Mouse (Mus musculus) olfactory bulb, adult 2 months (tissue): ENCODE data around the gene 1810055G02Rik. TPM values are rescaled to one million over a fixed set of nuclear protein-coding genes. Genes with fewer than 3 reads are reported as not detected.
A peak's percentile ranks its signal among the peaks of the same experiment; 100 is the strongest.

Experiments used
- H3K27ac ChIP-seq: fragments of 200-500 bp; 2 replicates; pipeline ENCODE4 v1.5.1; 2012; ENCODE audit warnings: low read depth, low read length; ENCODE audit not compliant: insufficient read depth
- H3K4me1 ChIP-seq: fragments of 200-500 bp; 2 replicates; pipeline ENCODE4 v1.6.1; 2012; ENCODE audit warnings: low read length; ENCODE audit not compliant: control insufficient read depth, insufficient read depth
- H3K4me3 ChIP-seq: fragments of 200-500 bp; 2 replicates; pipeline ENCODE4 v1.5.1; 2012; ENCODE audit warnings: mild to moderate bottlenecking, low read depth, low read length, moderate library complexity; ENCODE audit not compliant: insufficient read depth
- CTCF ChIP-seq: fragments of 200-500 bp; IDR thresholded peaks from 2 replicates; pipeline ENCODE4 v1.5.1; 2012; ENCODE audit warnings: low read depth, mild to moderate bottlenecking, low read length, moderate library complexity; ENCODE audit not compliant: insufficient read depth
- POLR2A ChIP-seq: fragments of 200-500 bp; IDR thresholded peaks from 2 replicates; pipeline ENCODE4 v1.6.1; 2012; ENCODE audit warnings: mild to moderate bottlenecking, low read depth, low read length, moderate library complexity; ENCODE audit not compliant: insufficient read depth
- WGBS: fragments of 180-500 bp; shearing (Covaris S2); methylation state at CpG from one replicate; pipeline ENCODE4 v1.1.7; 2018; 5-methylcytosine and 5-hydroxymethylcytosine counted together
- polyA plus RNA-seq: library from polyadenylated mRNA; stranded (reverse); fragments of >200 nt; gene quantifications from 2 replicates; pipeline ENCODE4 v1.2.4, GENCODE M21; 2012; ENCODE audit warnings: low replicate concordance; ENCODE audit not compliant: missing spikeins, insufficient read depth, insufficient read length

1810055G02Rik gene
- polyA plus RNA-seq, 1 experiment = not detected

GRCm38 (mm10) chr19:3723904-3724303 is 15.8 kb downstream of the 1810055G02Rik start:
- TF ChIP-seq CTCF = no peak
- H3K4me3 ChIP-seq = no peak overlapping the region
- H3K4me1 ChIP-seq = peaks cover 9% of the 10 kb centered on the region
- whole genome bisulfite sequencing = 76% methylated on average over 4 of the region's 4 CpGs
- no peak overlapping the region for H3K27ac ChIP-seq

- no peak overlapping the region for H3K27ac ChIP-seq
- no peak overlapping the region for H3K4me3 ChIP-seq
- WGBS = 10% methylated on average over 1 of the region's 1 CpGs
- TF ChIP-seq POLR2A = no peak
- no peak for TF ChIP-seq CTCF
- H3K4me1 ChIP-seq = peaks cover 3% of the 10 kb centered on the region
Measured at GRCm38 (mm10) chr19:3724779-3725178, 16.7 kb downstream of the 1810055G02Rik start.

GRCm38 (mm10) chr19:3728901-3729300 is 20.8 kb downstream of the 1810055G02Rik start:
- WGBS = 71% methylated on average over 2 of the region's 2 CpGs
- Histone ChIP-seq H3K4me3 (no peak overlapping the region), H3K27ac (no peak overlapping the region), H3K4me1 (no peaks in the 10 kb centered on the region)
- no peak for TF ChIP-seq CTCF
- TF ChIP-seq POLR2A = no peak

- no peak overlapping the region for H3K4me3 ChIP-seq
- H3K27ac ChIP-seq = no peak overlapping the region
- TF ChIP-seq POLR2A (no peak), CTCF (no peak)
- H3K4me1 ChIP-seq = no peaks in the 10 kb centered on the region
- 86% methylated on average over 7 of the region's 7 CpGs for WGBS
Measured at GRCm38 (mm10) chr19:3730781-3731646, 22.9 kb downstream of the 1810055G02Rik start.

- Histone ChIP-seq H3K4me1 (peaks cover 4% of the 10 kb centered on the region), H3K4me3 (no peak overlapping the region), H3K27ac (no peak overlapping the region)
- WGBS = 82% methylated on average over 3 of the region's 3 CpGs
- TF ChIP-seq POLR2A (no peak), CTCF (no peak)
Measured at GRCm38 (mm10) chr19:3736001-3736400, 27.9 kb downstream of the 1810055G02Rik start.

GRCm38 (mm10) chr19:3739650-3740049 is 31.6 kb downstream of the 1810055G02Rik start:
- H3K4me1 ChIP-seq = peaks cover 4% of the 10 kb centered on the region
- TF ChIP-seq POLR2A = no peak
- TF ChIP-seq CTCF = no peak
- WGBS = 95% methylated on average over 7 of the region's 7 CpGs
- no peak overlapping the region for H3K27ac ChIP-seq
- H3K4me3 ChIP-seq = no peak overlapping the region

GRCm38 (mm10) chr19:3742716-3743115 is 34.6 kb downstream of the 1810055G02Rik start:
- WGBS = 42% methylated on average over 4 of the region's 4 CpGs
- H3K27ac ChIP-seq = no peak overlapping the region

GRCm38 (mm10) chr19:3743362-3743761 is 35.3 kb downstream of the 1810055G02Rik start:
- Histone ChIP-seq H3K4me3 (no peak overlapping the region), H3K27ac (no peak overlapping the region), H3K4me1 (peaks cover 3% of the 10 kb centered on the region)
- TF ChIP-seq POLR2A (no peak), CTCF (no peak)
- WGBS = 68% methylated on average over 7 of the region's 7 CpGs

More at GRCm38 (mm10) chr19:3742716-3743115, 34.6 kb downstream of the 1810055G02Rik start:
- Histone ChIP-seq H3K4me3 (no peak overlapping the region), H3K4me1 (peaks cover 4% of the 10 kb centered on the region)
- no peak for TF ChIP-seq CTCF
- TF ChIP-seq POLR2A = no peak

GRCm38 (mm10) chr19:3743851-3744512 is 35.9 kb downstream of the 1810055G02Rik start:
- Histone ChIP-seq H3K27ac (peak overlapping the region; percentile 44), H3K4me3 (peak overlapping the region; percentile 60), H3K4me1 (no peaks in the 10 kb centered on the region)
- TF ChIP-seq POLR2A (peak; percentile 34; the same call in 1 of the 2 replicates), CTCF (no peak)
- 3% methylated on average over 13 of the region's 13 CpGs for WGBS
